ENCODE assay signal across 8 mouse cellular contexts in the genomic region with DNA sequence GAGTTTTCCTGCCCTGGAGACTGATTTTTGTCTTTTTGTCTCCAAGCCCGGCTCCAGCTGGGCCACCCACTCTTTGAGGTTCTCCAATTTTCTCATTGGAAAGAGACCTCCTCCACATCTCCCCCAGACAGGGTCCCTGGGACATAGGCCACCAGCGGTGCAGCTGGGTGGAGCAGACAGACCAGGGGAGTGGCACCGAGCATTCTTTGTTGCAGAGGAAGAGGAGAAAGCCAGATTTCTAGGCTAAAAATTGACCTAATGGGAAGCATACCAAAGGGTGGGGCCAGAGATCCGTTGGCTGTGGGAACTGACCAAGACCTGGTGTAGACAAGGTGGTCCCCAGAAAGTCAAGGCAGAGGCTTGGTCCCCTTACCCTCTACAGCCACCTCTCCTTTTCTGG. TPM values are rescaled to one million over a fixed set of nuclear protein-coding genes. Genes with fewer than 3 reads are reported as not detected.
DNase-seq lines count a peak whose midpoint lies in the region; ATAC-seq and TF ChIP-seq lines count a peak whose summit lies in the region.

No protein-coding gene starts in this region.

- H3K79me2 ChIP-seq in liver, adult 2 months (ENCODE audit: control insufficient read depth, insufficient read depth, low read length), result peaks cover 9% of the 10 kb centered on the region; the same call in 1 of the 2 replicates

- H3K4me3 ChIP-seq in liver, adult 2 months (ENCODE audit: insufficient read depth, low read depth, low read length), result no peak overlapping the region
- H3K4me3 ChIP-seq in forebrain, embryonic 13.5 days, result 0 out of 2 replicates have a peak overlapping the region, but pooled peaks have one; percentile 75
- H3K4me3 ChIP-seq in intestine, postnatal 0 days (ENCODE audit: low read depth, low read length), result peak overlapping the region; percentile 85
- no peak overlapping the region for H3K4me3 ChIP-seq in neural tube, embryonic 14.5 days (ENCODE audit: low read depth, low read length)

- peaks cover 10% of the 10 kb centered on the region for H3K4me1 ChIP-seq in liver, adult 2 months (ENCODE audit: control insufficient read depth, insufficient read depth, low read length)
- peaks cover 61% of the 10 kb centered on the region for H3K4me1 ChIP-seq in forebrain, embryonic 13.5 days
- peaks cover 9% of the 10 kb centered on the region; the same call in 1 of the 2 replicates for H3K4me1 ChIP-seq in intestine, postnatal 0 days (replicated peaks; ENCODE audit: control insufficient read depth, insufficient read depth, low read length)
- H3K4me1 ChIP-seq in neural tube, embryonic 14.5 days (ENCODE audit: control insufficient read depth, insufficient read depth, low read length), result peaks cover 26% of the 10 kb centered on the region

- peak overlapping the region; percentile 73 for H3K4me2 ChIP-seq in forebrain, embryonic 13.5 days
- peak overlapping the region; percentile 79 for H3K4me2 ChIP-seq in intestine, postnatal 0 days (replicated peaks; ENCODE audit: low read depth)
- H3K4me2 ChIP-seq in neural tube, embryonic 14.5 days (ENCODE audit: low read depth, low read length), result peak overlapping the region; percentile 52; the same call in 1 of the 2 replicates

- no peak for ATAC-seq in forebrain, embryonic 13.5 days
- no peak for ATAC-seq in intestine, postnatal 0 days
- no peak for ATAC-seq in neural tube, embryonic 14.5 days (ENCODE audit: low read depth)

- WGBS in liver, adult 2 months, result 25% methylated on average over 4 of the region's 4 CpGs
- WGBS in forebrain, embryonic 13.5 days, result 28% methylated on average over 4 of the region's 4 CpGs
- 16% methylated on average over 4 of the region's 4 CpGs for WGBS in intestine, postnatal 0 days
- 30% methylated on average over 4 of the region's 4 CpGs for WGBS in neural tube, embryonic 14.5 days

- no peaks in the 10 kb centered on the region for H3K9me3 ChIP-seq in forebrain, embryonic 13.5 days (replicated peaks)
- no peaks in the 10 kb centered on the region for H3K9me3 ChIP-seq in intestine, postnatal 0 days (ENCODE audit: control insufficient read depth)
- H3K9me3 ChIP-seq in neural tube, embryonic 14.5 days (ENCODE audit: control insufficient read depth, low read length), result no peaks in the 10 kb centered on the region

- TF ChIP-seq POLR2A in liver, adult 2 months (IDR thresholded peaks at IDR 0.05; ENCODE audit: extremely low read depth, insufficient read depth, low read length), result no peak

- TF ChIP-seq CTCF in liver, adult 2 months (IDR thresholded peaks at IDR 0.05; ENCODE audit: low read depth, low read length), result no peak
- TF ChIP-seq CTCF in intestine, postnatal 0 days (IDR thresholded peaks at IDR 0.05; ENCODE audit: low read depth), result no peak

- no peak overlapping the region for H3K9ac ChIP-seq in liver, adult 2 months (ENCODE audit: low read depth, low read length)
- peak overlapping the region; percentile 38; the same call in 1 of the 2 replicates for H3K9ac ChIP-seq in forebrain, embryonic 13.5 days
- 0 out of 2 replicates have a peak overlapping the region, but pooled peaks have one; percentile 40 for H3K9ac ChIP-seq in intestine, postnatal 0 days (ENCODE audit: low read depth, low read length)
- no peak overlapping the region for H3K9ac ChIP-seq in neural tube, embryonic 14.5 days (replicated peaks; ENCODE audit: low read depth, low read length)

- peak overlapping the region; percentile 72 for H3K27ac ChIP-seq in liver, adult 2 months (replicated peaks; ENCODE audit: insufficient read depth, low read depth, low read length)
- 0 out of 2 replicates have a peak overlapping the region, but pooled peaks have one; percentile 17 for H3K27ac ChIP-seq in forebrain, embryonic 13.5 days
- H3K27ac ChIP-seq in intestine, postnatal 0 days (ENCODE audit: low read depth, low read length), result peak overlapping the region; percentile 83
- H3K27ac ChIP-seq in neural tube, embryonic 14.5 days (ENCODE audit: low read depth, low read length), result peak overlapping the region; percentile 24

- peaks cover 8% of the 10 kb centered on the region for H3K36me3 ChIP-seq in liver, adult 2 months (ENCODE audit: control insufficient read depth, insufficient read depth, low read length)
- peaks cover 22% of the 10 kb centered on the region for H3K36me3 ChIP-seq in forebrain, embryonic 13.5 days (ENCODE audit: poor library complexity, severe bottlenecking)
- peaks cover 16% of the 10 kb centered on the region for H3K36me3 ChIP-seq in intestine, postnatal 0 days (ENCODE audit: control insufficient read depth, insufficient read depth)
- H3K36me3 ChIP-seq in neural tube, embryonic 14.5 days (ENCODE audit: control insufficient read depth, insufficient read depth, low read length), result peaks cover 7% of the 10 kb centered on the region; the same call in 1 of the 2 replicates

- H3K27me3 ChIP-seq in liver, adult 2 months (ENCODE audit: control insufficient read depth, insufficient read depth, low read length), result no peaks in the 10 kb centered on the region
- no peaks in the 10 kb centered on the region for H3K27me3 ChIP-seq in forebrain, embryonic 13.5 days
- H3K27me3 ChIP-seq in intestine, postnatal 0 days (replicated peaks; ENCODE audit: control insufficient read depth, insufficient read depth, low read length), result no peaks in the 10 kb centered on the region; the same call in 1 of the 2 replicates
- no peaks in the 10 kb centered on the region for H3K27me3 ChIP-seq in neural tube, embryonic 14.5 days (ENCODE audit: control insufficient read depth, insufficient read depth, low read length)

- DNase-seq in liver, adult 2 months (ENCODE audit: extremely low read depth, low read depth, low spot score), result no peak
- no peak for DNase-seq in liver
- DNase-seq in natural killer cell, adult 2 months (ENCODE audit: low spot score in 2 of 2), result no peak
- no peak for DNase-seq in cerebellum, postnatal 25 days
- no peak for DNase-seq in thymus, postnatal 4 days

RNA-seq across cellular contexts. Expression of a gene that starts 2.3 kb away (rescaled TPM):
- 0.09 and 0.13 TPM in 2 replicates for total RNA-seq in liver, adult 2 months (2014; rRNA removed)
- polyA plus RNA-seq in liver, adult 2 months (2012; rRNA removed), result 0.15 and 0.37 TPM in 2 replicates
- 6.9 and 7.3 TPM in 2 replicates for polyA plus RNA-seq in forebrain, embryonic 13.5 days (2015; fragmentation: Nextera tagmentation; extraction: Ambion mirVana)
- polyA plus RNA-seq in intestine, postnatal 0 days (2015; fragmentation: Nextera tagmentation; extraction: Ambion mirVana), result 2.0 and 2.8 TPM in 2 replicates
- polyA plus RNA-seq in neural tube, embryonic 14.5 days (2014; fragmentation: Nextera tagmentation; extraction: Ambion mirVana), result 1.3 and 2.6 TPM in 2 replicates

RNA-seq across cellular contexts. Expression of a gene that starts 3.3 kb away (rescaled TPM):
- total RNA-seq in liver, adult 2 months (2014; rRNA removed), result 272 and 275 TPM in 2 replicates
- polyA plus RNA-seq in liver, adult 2 months (2012; rRNA removed), result 174 and 195 TPM in 2 replicates
- 216 and 221 TPM in 2 replicates for polyA plus RNA-seq in forebrain, embryonic 13.5 days (2015; fragmentation: Nextera tagmentation; extraction: Ambion mirVana)
- 249 and 255 TPM in 2 replicates for polyA plus RNA-seq in intestine, postnatal 0 days (2015; fragmentation: Nextera tagmentation; extraction: Ambion mirVana)
- polyA plus RNA-seq in neural tube, embryonic 14.5 days (2014; fragmentation: Nextera tagmentation; extraction: Ambion mirVana), result 234 and 253 TPM in 2 replicates

RNA-seq across cellular contexts. Expression of a gene that starts 13.8 kb away (rescaled TPM):
- total RNA-seq in liver, adult 2 months (2014; rRNA removed), result 6.4 and 12.4 TPM in 2 replicates
- polyA plus RNA-seq in liver, adult 2 months (2012; rRNA removed), result 21.3 and 50.7 TPM in 2 replicates
- 12.3 and 12.8 TPM in 2 replicates for polyA plus RNA-seq in forebrain, embryonic 13.5 days (2015; fragmentation: Nextera tagmentation; extraction: Ambion mirVana)
- polyA plus RNA-seq in intestine, postnatal 0 days (2015; fragmentation: Nextera tagmentation; extraction: Ambion mirVana), result 47.7 and 54.0 TPM in 2 replicates
- polyA plus RNA-seq in neural tube, embryonic 14.5 days (2014; fragmentation: Nextera tagmentation; extraction: Ambion mirVana), result 10.2 and 33.2 TPM in 2 replicates

RNA-seq across cellular contexts. Expression of a gene that starts 22.2 kb away (rescaled TPM):
- total RNA-seq in liver, adult 2 months (2014; rRNA removed), result 4.8 and 6.4 TPM in 2 replicates
- 16.1 and 23.9 TPM in 2 replicates for polyA plus RNA-seq in liver, adult 2 months (2012; rRNA removed)
- 89.0 and 95.3 TPM in 2 replicates for polyA plus RNA-seq in forebrain, embryonic 13.5 days (2015; fragmentation: Nextera tagmentation; extraction: Ambion mirVana)
- 27.0 and 27.4 TPM in 2 replicates for polyA plus RNA-seq in intestine, postnatal 0 days (2015; fragmentation: Nextera tagmentation; extraction: Ambion mirVana)
- 96.5 and 98.1 TPM in 2 replicates for polyA plus RNA-seq in neural tube, embryonic 14.5 days (2014; fragmentation: Nextera tagmentation; extraction: Ambion mirVana)

RNA-seq across cellular contexts. Expression of a gene that starts 23.1 kb away (rescaled TPM):
- total RNA-seq in liver, adult 2 months (2014; rRNA removed), result 15,245 and 18,176 TPM in 2 replicates
- 28,168 and 29,095 TPM in 2 replicates for polyA plus RNA-seq in liver, adult 2 months (2012; rRNA removed)
- polyA plus RNA-seq in forebrain, embryonic 13.5 days (2015; fragmentation: Nextera tagmentation; extraction: Ambion mirVana), result 2.6 and 8.3 TPM in 2 replicates
- polyA plus RNA-seq in intestine, postnatal 0 days (2015; fragmentation: Nextera tagmentation; extraction: Ambion mirVana), result 9.2 and 14.1 TPM in 2 replicates
- polyA plus RNA-seq in neural tube, embryonic 14.5 days (2014; fragmentation: Nextera tagmentation; extraction: Ambion mirVana), result 7.9 and 8.2 TPM in 2 replicates

Comparison
In these comparisons a context has a peak if more than half of its experiments do, and no peak if none do; other contexts are left out.
1. H3K27ac ChIP-seq: peak in every context shown above with its lines; median percentile 83 in intestine, postnatal 0 days; 72 in liver, adult 2 months; 24 in neural tube, embryonic 14.5 days; 17 in forebrain, embryonic 13.5 days.
2. H3K4me3 ChIP-seq: peak in forebrain, embryonic 13.5 days (single experiment) and intestine, postnatal 0 days (single experiment); none in liver, adult 2 months (single experiment) and neural tube, embryonic 14.5 days (single experiment).
3. H3K9ac ChIP-seq: peak in forebrain, embryonic 13.5 days (single experiment) and intestine, postnatal 0 days (single experiment); none in liver, adult 2 months (single experiment) and neural tube, embryonic 14.5 days (single experiment).
4. Peak in every context shown above with its lines, with median percentiles within 50 percentile points of each other: H3K4me2 ChIP-seq.